Mouse (Mus musculus): ENCODE data around the gene Slco2a1.

DNA sequence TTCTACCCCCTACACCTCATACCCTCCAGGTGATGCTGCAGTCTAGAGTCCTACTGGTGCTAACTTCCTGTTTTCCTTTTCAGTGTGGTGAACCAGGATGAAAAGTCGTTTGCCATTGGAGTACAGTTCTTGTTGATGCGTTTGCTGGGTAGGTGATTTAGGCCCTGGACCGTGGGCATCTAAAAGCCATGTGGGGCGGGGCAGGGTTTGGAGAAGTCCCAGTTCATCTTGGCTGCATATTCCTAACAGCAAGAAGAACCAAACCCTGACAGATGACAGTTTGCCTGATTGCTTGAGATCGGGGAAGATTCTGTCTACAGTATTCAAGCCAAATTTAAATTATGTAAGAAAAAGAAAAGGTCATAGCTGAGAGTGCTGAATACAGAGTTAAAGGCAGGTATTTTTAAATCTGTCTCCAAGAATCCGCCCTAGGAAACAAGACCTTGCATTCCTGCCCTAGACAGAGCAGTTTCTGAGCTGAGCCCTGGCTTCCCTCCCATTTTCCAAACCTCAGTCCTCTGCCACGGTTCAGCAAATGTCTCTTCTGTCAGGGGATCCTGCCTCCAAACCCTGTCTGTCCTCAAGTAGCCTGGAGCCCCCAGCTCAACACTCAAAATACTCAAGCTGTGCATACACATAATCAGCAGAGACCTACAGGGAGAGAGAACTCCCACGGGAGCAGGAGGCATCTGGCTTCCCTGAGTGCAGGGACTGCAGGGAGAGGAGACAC, 93.9 kb downstream of the Slco2a1 start:
- no peak for TF ChIP-seq CTCF (IDR thresholded peaks at IDR 0.05; ENCODE audit: borderline replicate concordance, insufficient read depth, low read depth, low read length)
- TF ChIP-seq POLR2A (IDR thresholded peaks at IDR 0.05; ENCODE audit: borderline replicate concordance, insufficient read depth, low read length) = no peak

Data from cerebellum, adult 2 months (tissue).